Mouse (Mus musculus) urinary bladder, postnatal 10 days (tissue): Measurements from ENCODE around the gene Kif21b.

Experiments used
- DNase-seq: peaks from one replicate; pipeline ENCODE4 v3.0.0; 2022; ENCODE audit warnings: low spot score

Gene Kif21b

GRCm38 (mm10) chr1:136159830-136160229, 28.6 kb downstream of the Kif21b start:
- DNase-seq = no peak

- no peak for DNase-seq
Measured at GRCm38 (mm10) chr1:136160297-136160696, 29.1 kb downstream of the Kif21b start.

- no peak for DNase-seq
Measured at GRCm38 (mm10) chr1:136160930-136161329, 29.7 kb downstream of the Kif21b start.

- no peak for DNase-seq
Measured at GRCm38 (mm10) chr1:136161333-136161921, 30.2 kb downstream of the Kif21b start.

GRCm38 (mm10) chr1:136165436-136165835, 34.2 kb downstream of the Kif21b start:
- DNase-seq = no peak

GRCm38 (mm10) chr1:136167657-136168056, 36.5 kb downstream of the Kif21b start:
- DNase-seq = no peak

- no peak for DNase-seq
Measured at GRCm38 (mm10) chr1:136170109-136170508, 38.9 kb downstream of the Kif21b start.

GRCm38 (mm10) chr1:136172696-136173095, 41.5 kb downstream of the Kif21b start:
- no peak for DNase-seq

GRCm38 (mm10) chr1:136174101-136174606, 43.0 kb downstream of the Kif21b start:
- no peak for DNase-seq

- DNase-seq = no peak
Measured at GRCm38 (mm10) chr1:136175183-136175582, 44.0 kb downstream of the Kif21b start.

- DNase-seq = no peak
Measured at GRCm38 (mm10) chr1:136177085-136177484, 45.9 kb downstream of the Kif21b start.

- no peak for DNase-seq
Measured at GRCm38 (mm10) chr1:136178741-136179140, 47.6 kb downstream of the Kif21b start.

GRCm38 (mm10) chr1:136179511-136180001, 48.4 kb downstream of the Kif21b start:
- no peak for DNase-seq

GRCm38 (mm10) chr1:136190033-136190432, 58.8 kb downstream of the Kif21b start:
- no peak for DNase-seq

GRCm38 (mm10) chr1:136212803-136213202, 81.6 kb downstream of the Kif21b start, which contains the start of gene Mroh3:
TSS of gene Mroh3 (minus strand) at chr1:136212828.
- no peak for DNase-seq

GRCm38 (mm10) chr1:136214304-136214703, 83.1 kb downstream of the Kif21b start:
- no peak for DNase-seq

GRCm38 (mm10) chr1:136220037-136220871, 89.1 kb downstream of the Kif21b start:
- no peak for DNase-seq

- no peak for DNase-seq
Measured at GRCm38 (mm10) chr1:136222386-136222785, 91.2 kb downstream of the Kif21b start.

- DNase-seq = no peak
Measured at GRCm38 (mm10) chr1:136223758-136224342, 92.7 kb downstream of the Kif21b start.

GRCm38 (mm10) chr1:136225846-136226245, 94.7 kb downstream of the Kif21b start:
- DNase-seq = no peak

GRCm38 (mm10) chr1:136226626-136227025, 95.4 kb downstream of the Kif21b start:
- DNase-seq = no peak
